Mouse (Mus musculus) T-helper 2 cell (primary cell): ENCODE results near the gene Serpina3k.
"Not testable (repeated sequence)": the region's sequence is repeated elsewhere in the genome, so short reads cannot be mapped to it uniquely, and the experiment has no call there.

Source experiments
- in situ Hi-C: fragments of 300-600 bp; cut with MboI, MseI; formaldehyde crosslinking; loops from one replicate; pipeline ENCODE4 v1.15.1; 2025; ENCODE audit warnings: high pct_unique_total_duplicates

Serpina3k gene

DNA sequence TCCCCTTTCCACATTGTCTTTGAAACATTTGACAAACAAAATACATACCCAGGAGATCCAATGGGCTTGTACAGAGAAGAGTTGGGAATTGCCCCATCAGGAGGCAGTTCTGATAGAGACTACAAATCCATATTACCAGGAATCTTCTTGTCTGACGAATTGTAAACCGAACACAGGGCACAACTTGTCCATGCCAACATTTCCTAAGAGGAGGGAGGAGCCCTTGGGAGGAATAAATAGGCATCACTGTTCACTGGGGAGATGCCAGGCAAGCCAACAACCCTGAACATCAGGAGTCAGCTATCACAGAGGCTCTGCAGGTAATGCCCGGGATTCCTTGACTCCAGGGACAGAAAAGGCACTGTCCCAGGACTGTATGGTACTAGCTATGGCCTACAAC, at the start of gene Serpina3k, which contains the start of gene Serpina3m:
Serpina3k (plus strand) TSS at position 261 of the 400 bp plus-strand sequence.
Serpina3m (plus strand) TSS at position 261 of the 400 bp plus-strand sequence.
- in situ Hi-C loops: not testable (repeated sequence)

DNA sequence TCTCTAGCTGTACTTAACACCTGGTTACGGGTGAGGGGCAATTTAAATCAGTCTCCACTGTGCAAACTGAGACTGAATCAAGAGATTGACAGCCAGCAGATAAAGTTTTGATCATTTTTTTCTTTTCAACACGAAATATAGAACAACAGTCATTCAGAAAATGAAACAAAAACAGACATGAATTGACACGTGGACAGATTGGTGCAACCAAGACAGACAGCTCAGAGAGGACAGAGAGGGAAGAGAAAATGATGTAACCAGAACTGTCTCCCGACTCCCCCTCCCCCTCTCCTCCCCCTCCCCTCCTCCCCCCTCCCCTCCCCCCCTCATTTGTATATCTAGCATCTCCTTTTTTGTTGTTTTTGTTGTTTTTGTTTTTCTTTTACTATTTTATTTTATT, 48.4 kb upstream of the Serpina3k start:
- in situ Hi-C loops: no loop called here

- in situ Hi-C loops: no loop called here
These were observed 44.3 kb upstream of the Serpina3k start for GRCm38 (mm10) chr12:104293963-104294362.

- in situ Hi-C loops: no loop called here
These were observed 40.2 kb upstream of the Serpina3k start for GRCm38 (mm10) chr12:104298049-104298448.

DNA sequence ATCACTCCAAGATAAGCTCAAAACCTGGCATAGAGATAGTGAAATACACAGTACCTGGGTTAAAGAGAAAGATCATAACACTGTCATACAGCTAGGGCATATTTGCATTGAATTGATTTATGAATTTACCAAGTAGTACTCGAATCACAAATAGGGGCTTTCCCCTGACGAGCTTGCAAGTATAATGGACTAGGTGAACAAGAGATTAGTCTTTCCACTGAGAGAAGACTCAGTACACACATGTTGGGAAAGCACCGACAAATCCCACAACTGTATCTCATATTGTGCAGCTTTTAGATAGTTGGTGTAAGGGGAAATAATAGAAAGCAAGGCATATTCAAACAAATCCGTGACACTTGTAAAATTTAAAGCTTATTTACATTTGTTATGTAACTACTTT, 32.3 kb upstream of the Serpina3k start:
- in situ Hi-C loops: loop anchor here (25.0 kb wide), 1 partner anchor 1606 kb away; no protein-coding TSS in a partner anchor

DNA sequence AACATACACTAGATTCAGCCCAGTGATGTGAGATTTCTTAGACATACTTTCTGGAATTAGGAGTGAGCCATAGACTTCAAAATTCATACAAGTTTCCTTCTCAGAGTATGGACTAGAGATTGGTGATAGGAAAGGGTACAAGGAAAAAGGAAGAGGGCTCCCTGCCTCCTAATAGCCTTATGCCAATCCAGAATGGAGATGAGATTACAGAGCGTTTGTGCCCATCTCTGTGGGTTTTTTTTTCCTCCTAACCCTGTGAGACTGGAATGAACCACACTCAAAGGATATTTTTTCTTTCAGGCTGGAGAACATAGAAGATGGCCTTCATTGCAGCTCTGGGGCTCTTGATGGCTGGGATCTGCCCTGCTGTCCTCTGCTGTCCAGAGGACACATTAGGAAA, 24.0 kb upstream of the Serpina3k start, which contains the start of gene Serpina3j:
Serpina3j (plus strand) TSS at position 301 of the 400 bp plus-strand sequence.
- in situ Hi-C loops: loop anchor here (25.0 kb wide), 1 partner anchor 1598 kb away; no protein-coding TSS in a partner anchor

DNA sequence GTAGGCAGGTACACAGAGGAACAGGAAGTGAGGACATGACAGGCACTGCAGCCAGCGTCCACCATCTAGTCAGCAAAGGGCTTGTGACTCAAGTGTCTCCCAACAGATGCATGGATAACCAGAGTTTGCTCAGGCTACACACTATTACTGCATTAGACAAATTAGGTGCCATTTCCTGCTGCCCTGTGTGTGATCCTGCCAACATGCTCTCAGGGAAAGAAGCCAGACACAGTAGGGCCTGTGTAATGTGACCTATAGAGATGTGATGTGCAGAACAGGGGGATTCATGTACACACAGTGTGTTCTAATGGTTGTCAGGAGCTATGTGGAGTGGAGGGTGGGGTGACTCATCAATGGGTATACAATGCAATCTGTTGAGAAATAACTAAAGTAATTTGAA, 15.8 kb upstream of the Serpina3k start:
- in situ Hi-C loops: loop anchor here (25.0 kb wide), 1 partner anchor 1590 kb away; no protein-coding TSS in a partner anchor

- in situ Hi-C loops: no loop called here
These were observed 6.6 kb upstream of the Serpina3k start for GRCm38 (mm10) chr12:104331701-104332100.

- in situ Hi-C loops: not testable (repeated sequence)
These were observed 1.4 kb upstream of the Serpina3k start for GRCm38 (mm10) chr12:104336873-104337272.

- in situ Hi-C loops: no loop called here
These were observed 419 bp downstream of the Serpina3k start for GRCm38 (mm10) chr12:104338705-104339104.

DNA sequence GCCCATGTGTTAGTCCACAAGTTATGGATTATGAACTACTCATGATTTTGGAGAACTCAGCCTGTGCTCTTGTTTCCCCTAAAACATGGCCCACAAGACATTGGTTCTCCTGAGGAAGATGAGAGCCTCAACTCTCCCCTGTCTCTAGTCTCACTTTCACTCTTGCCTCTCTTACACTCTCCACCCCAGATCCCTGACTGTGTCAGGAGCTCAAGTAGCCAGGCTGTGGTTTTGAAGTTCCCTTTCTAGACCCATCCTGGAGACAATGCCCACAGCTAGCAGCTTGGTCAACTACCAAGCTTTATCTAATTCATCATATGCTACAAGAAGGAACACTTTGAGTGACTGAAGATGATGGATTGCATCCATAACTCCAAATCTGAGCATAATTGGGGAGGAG, 4.2 kb downstream of the Serpina3k start:
- in situ Hi-C loops: not testable (repeated sequence)

DNA sequence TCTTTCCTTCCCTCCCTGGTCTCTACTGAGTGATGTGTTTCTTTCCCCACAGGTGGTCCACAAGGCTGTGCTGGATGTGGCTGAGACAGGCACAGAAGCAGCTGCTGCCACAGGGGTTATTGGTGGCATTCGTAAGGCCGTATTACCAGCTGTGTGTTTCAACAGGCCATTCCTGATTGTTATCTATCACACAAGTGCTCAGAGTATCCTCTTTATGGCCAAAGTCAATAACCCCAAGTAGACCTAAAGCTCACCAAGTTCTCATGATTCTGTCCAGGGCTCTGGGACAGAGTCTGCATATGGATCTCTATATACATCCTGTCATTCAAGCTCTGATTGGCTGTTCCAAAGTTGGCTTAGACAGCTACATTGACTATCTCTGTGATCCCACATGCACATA, 6.9 kb downstream of the Serpina3k start:
- in situ Hi-C loops: no loop called here

- in situ Hi-C loops: no loop called here
These were observed 7.4 kb downstream of the Serpina3k start for GRCm38 (mm10) chr12:104345707-104346106.

DNA sequence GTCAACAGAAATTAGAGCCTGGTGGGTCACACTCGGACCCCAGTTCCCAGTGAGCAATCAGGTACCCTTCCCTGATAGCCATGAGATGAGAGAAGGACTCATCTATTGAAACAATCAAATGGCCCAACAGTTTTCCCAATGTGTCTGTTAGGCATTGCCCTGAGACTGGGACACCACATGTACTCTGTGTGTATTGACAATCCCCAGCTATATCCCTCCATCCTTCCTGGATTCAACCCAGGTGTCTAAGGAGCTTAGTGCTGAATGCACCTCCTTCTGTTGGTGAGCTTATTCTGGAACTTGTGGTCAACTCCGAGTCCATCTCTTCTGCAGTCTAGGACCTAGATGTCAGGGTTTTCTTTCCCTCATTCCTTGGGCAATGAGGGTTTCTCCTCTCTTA, 8.8 kb downstream of the Serpina3k start:
- in situ Hi-C loops: no loop called here

GRCm38 (mm10) chr12:104351812-104352211, 13.5 kb downstream of the Serpina3k start:
- in situ Hi-C loops: not testable (repeated sequence)

GRCm38 (mm10) chr12:104356006-104356405, 17.7 kb downstream of the Serpina3k start:
- in situ Hi-C loops: no loop called here

- in situ Hi-C loops: no loop called here
These were observed 31.7 kb downstream of the Serpina3k start for GRCm38 (mm10) chr12:104369986-104370385.

DNA sequence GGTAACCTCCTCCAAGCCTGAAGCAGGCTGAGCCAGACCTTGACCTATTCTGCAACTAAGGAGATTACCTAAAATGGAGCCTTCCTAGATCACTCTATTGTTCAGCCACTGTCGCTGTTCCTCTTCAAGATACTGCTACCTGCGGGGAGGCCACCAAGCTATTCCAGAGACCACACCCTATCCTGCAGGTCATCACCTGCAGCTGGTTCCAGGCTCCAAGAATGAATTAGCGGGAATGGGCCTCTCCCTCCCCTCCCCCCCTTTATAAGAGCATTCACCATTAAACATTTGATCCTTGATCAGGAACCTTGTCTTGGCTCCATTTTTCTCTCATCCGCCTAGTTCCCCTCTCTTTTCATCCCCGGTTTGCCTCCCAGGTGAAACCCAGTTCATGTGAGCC, 38.9 kb downstream of the Serpina3k start:
- in situ Hi-C loops: not testable (repeated sequence)

DNA sequence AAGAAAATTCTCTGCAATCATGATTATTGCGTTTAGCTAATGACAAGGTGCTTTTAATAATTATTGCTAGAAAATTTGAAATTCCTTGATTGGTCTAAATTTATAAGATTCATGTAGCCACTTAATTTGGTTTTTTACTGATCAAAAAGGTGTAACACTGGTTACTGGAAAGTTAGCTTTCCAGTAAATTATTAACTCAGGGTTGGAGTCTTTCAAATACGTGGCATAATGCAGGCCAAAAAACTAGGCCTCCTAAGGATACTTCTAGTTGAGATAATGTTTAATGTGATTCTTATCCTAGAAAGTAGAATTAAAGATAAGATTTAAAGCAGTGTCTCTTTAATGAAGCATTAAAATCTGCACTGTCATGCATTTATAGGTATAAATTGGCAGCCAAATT, 40.1 kb downstream of the Serpina3k start:
- in situ Hi-C loops: not testable (repeated sequence)

- in situ Hi-C loops: not testable (repeated sequence)
These were observed 40.5 kb downstream of the Serpina3k start for GRCm38 (mm10) chr12:104378815-104379214.

DNA sequence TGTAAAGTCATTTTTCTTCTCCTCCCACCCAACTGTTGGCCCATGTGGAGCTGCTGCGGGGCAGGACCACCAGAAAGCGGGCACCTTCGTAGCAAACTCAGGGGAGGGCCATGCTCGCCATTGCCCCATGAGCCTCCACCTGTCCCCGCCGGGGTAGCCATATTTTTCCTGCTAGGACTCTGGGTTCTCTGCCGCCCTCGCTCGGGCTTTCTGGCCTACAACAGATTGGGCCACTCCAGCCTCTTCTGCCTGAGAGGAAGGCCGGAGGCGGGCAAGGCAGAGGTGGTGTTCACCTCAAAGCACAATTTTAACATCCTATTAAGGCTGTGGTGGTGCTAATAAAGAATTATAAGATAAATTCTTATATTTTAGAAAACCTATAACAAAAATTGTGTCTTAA, 41.6 kb downstream of the Serpina3k start:
- in situ Hi-C loops: no loop called here

- in situ Hi-C loops: not testable (repeated sequence)
These were observed 42.9 kb downstream of the Serpina3k start for GRCm38 (mm10) chr12:104381071-104381604.

DNA sequence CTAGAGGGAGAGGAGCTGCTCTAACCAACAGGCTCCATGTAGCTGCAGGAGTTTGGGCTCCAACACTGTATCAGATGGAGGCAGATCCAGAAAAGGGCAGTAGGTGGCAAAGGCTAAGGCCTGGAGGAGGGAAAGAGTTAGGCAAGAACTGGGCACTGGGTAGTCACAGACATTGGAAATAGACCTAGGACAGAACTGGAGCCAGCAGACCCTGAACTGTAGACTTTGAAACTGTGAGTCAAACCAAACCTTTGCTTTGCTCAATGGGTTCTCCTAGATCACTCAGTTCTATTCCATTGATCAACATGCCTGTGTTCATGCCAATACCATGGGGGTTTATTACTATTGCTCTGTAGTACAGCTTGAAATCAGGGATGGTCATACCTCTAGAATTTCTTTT, 47.7 kb downstream of the Serpina3k start:
- in situ Hi-C loops: not testable (repeated sequence)

DNA sequence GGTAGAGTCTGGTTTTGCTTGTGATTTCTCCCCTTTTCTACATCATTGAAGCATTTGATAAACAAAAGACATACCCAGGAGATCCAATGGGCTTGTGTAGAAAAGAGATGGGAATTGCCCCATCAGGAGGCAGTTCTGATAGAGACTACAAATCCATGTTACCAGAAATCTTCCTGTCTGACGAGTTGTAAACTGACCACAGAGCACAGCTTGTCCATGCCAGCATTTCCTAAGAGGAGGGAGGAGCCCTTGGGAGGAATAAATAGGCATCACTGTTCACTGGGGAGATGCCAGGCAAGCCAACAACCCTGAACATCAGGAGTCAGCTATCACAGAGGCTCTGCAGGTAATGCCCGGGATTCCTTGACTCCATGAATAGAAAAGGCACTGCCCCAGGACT, 48.6 kb downstream of the Serpina3k start:
- in situ Hi-C loops: not testable (repeated sequence)
